Mouse (Mus musculus) stomach, postnatal 0 days (tissue): ENCODE data around the gene Mrpl52. TPM values are rescaled to one million over a fixed set of nuclear protein-coding genes. Genes with fewer than 3 reads are reported as not detected.

Source experiments
- ATAC-seq: fragments of 200-750 bp; cut with Nextera tagmentation; 2 replicates; pipeline ENCODE4 v1.8.0; 2017; ENCODE audit not compliant: low FRiP score, low TSS enrichment
- DNase-seq: peaks from one replicate; pipeline ENCODE4 v3.0.0-alpha.2; 2016; ENCODE audit warnings: low spot score
- H3K27ac ChIP-seq: fragments of 300-500 bp; sonication (generic); replicated peaks from 2 replicates; pipeline ENCODE4 v1.5.1; 2014; ENCODE audit warnings: mild to moderate bottlenecking, control low read depth
- H3K27me3 ChIP-seq: fragments of 300-500 bp; sonication (generic); 2 replicates; pipeline ENCODE4 v1.6.1; 2014; ENCODE audit warnings: low read length; ENCODE audit not compliant: control insufficient read depth, insufficient read depth
- H3K36me3 ChIP-seq: fragments of 300-500 bp; sonication (generic); 2 replicates; pipeline ENCODE4 v1.6.1; 2014; ENCODE audit warnings: low read length, mixed read lengths; ENCODE audit not compliant: control insufficient read depth, insufficient read depth
- H3K4me1 ChIP-seq: fragments of 300-500 bp; sonication (generic); replicated peaks from 2 replicates; pipeline ENCODE4 v1.6.1; 2014; ENCODE audit warnings: antibody characterized with exemption; ENCODE audit not compliant: control insufficient read depth, insufficient read depth
- H3K4me2 ChIP-seq: fragments of 300-500 bp; sonication (generic); replicated peaks from 2 replicates; pipeline ENCODE4 v1.6.1; 2014; ENCODE audit warnings: low read depth, mild to moderate bottlenecking, control low read depth, moderate library complexity
- H3K4me3 ChIP-seq: fragments of 300-500 bp; sonication (generic); 2 replicates; pipeline ENCODE4 v1.5.1; 2014; ENCODE audit warnings: low read depth, low read length, control low read depth
- H3K9ac ChIP-seq: fragments of 300-500 bp; sonication (generic); 2 replicates; pipeline ENCODE4 v1.6.1; 2014; ENCODE audit warnings: mild to moderate bottlenecking, low read length, control low read depth, mixed read lengths
- H3K9me3 ChIP-seq: fragments of 300-500 bp; sonication (generic); 2 replicates; pipeline ENCODE4 v1.6.1; 2016; ENCODE audit warnings: low read length; ENCODE audit not compliant: control insufficient read depth
- CTCF ChIP-seq: IDR thresholded peaks from 2 replicates; pipeline ENCODE4 v1.5.1; 2016; ENCODE audit warnings: antibody characterized with exemption, low read depth, mild to moderate bottlenecking, moderate library complexity
- EP300 ChIP-seq: optimal IDR thresholded peaks from 2 replicates; pipeline ENCODE3; 2016; ENCODE audit warnings: antibody characterized with exemption
- WGBS: fragments of 180-500 bp; shearing (Covaris S2); extraction: QIAGEN DNeasy Blood & Tissue Kit; methylation state at CpG from one replicate; pipeline ENCODE4 v1.1.7; 2014; 5-methylcytosine and 5-hydroxymethylcytosine counted together
- polyA plus RNA-seq: library from polyadenylated mRNA; unstranded; fragments of >200 nt; fragmentation: Nextera tagmentation; extraction: Ambion mirVana; gene quantifications from 2 replicates; pipeline ENCODE4 v1.2.1, GENCODE M21; 2015

The Mrpl52 gene
- polyA plus RNA-seq, 1 experiment from 2014 or later: 339 TPM

- no peak overlapping the region for H3K4me3 ChIP-seq
- no peaks in the 10 kb centered on the region for H3K27me3 ChIP-seq
- H3K27ac ChIP-seq: no peak overlapping the region
- H3K4me1 ChIP-seq: no peaks in the 10 kb centered on the region
- H3K36me3 ChIP-seq: no peaks in the 10 kb centered on the region
- no peak overlapping the region for H3K4me2 ChIP-seq
- ATAC-seq (no peak), DNase-seq (no peak)
- no peak overlapping the region for H3K9ac ChIP-seq
- H3K9me3 ChIP-seq: no peaks in the 10 kb centered on the region
- TF ChIP-seq CTCF (no peak), EP300 (no peak)
These were observed 32.4 kb upstream of the Mrpl52 start for GRCm38 (mm10) chr14:54394309-54394708.

DNA sequence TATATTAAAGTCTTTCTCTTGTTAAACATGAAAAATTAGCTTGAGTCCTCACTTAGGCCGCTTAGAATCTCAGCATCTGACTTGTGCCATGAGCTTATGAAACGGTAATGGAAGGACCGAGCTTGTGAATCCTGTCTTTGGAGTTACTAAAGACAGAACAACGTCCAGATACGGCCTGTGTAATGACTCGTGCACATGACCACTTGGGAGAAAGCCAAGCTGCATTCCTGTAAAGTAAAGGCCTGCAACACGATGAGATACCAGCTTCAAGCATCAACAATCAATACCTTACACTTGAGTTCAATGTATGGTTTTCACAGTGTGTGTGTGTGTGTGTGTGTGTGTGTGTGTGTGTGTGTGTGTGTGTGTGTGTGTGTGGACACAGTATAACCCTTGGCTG, 30.0 kb upstream of the Mrpl52 start:
- no peak for DNase-seq
- Histone ChIP-seq H3K36me3 (no peaks in the 10 kb centered on the region), H3K27me3 (no peaks in the 10 kb centered on the region), H3K4me1 (no peaks in the 10 kb centered on the region), H3K4me2 (no peak overlapping the region), H3K9me3 (no peaks in the 10 kb centered on the region), H3K9ac (no peak overlapping the region), H3K27ac (no peak overlapping the region), H3K4me3 (no peak overlapping the region)
- WGBS: 49% methylated on average over 7 of the region's 7 CpGs
- TF ChIP-seq EP300 (no peak), CTCF (no peak)
- ATAC-seq: no peak

DNA sequence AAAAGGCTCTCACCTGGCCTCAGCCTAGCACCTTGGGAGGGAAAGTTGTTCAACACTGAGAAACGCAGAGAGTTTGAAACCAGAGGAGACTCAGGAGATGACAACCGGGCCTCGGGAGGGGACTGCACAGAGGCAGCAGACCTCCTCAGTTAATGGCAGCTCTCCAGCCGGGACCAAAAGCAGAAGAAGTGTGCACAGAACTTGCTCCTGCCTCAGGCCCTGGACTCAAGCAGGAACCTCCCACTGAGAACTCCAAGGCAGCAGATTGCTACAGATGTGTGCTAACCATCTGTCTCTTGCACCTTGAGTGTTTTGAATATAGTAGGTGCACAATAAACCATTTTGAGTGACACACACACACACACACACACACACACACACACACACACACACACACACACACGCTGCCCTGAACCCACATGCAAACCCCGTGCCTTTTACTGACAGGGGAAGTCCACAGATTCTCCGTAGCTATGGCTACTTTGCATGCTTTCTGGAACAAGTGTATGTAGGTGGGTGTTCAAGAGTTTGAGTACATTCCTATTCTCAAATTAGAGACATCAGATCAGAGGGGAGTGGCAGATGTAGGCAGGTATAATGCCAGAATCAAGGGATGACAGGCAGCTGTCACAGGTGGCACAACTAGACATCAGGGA, 28.7 kb upstream of the Mrpl52 start:
- 81% methylated on average over 7 of the region's 7 CpGs for whole genome bisulfite sequencing
- Histone ChIP-seq H3K9me3 (no peaks in the 10 kb centered on the region), H3K27ac (no peak overlapping the region), H3K4me2 (no peak overlapping the region), H3K36me3 (no peaks in the 10 kb centered on the region), H3K27me3 (no peaks in the 10 kb centered on the region), H3K4me3 (no peak overlapping the region), H3K9ac (no peak overlapping the region), H3K4me1 (no peaks in the 10 kb centered on the region)
- no peak for ATAC-seq
- TF ChIP-seq EP300: no peak
- TF ChIP-seq CTCF: no peak
- DNase-seq: no peak

DNA sequence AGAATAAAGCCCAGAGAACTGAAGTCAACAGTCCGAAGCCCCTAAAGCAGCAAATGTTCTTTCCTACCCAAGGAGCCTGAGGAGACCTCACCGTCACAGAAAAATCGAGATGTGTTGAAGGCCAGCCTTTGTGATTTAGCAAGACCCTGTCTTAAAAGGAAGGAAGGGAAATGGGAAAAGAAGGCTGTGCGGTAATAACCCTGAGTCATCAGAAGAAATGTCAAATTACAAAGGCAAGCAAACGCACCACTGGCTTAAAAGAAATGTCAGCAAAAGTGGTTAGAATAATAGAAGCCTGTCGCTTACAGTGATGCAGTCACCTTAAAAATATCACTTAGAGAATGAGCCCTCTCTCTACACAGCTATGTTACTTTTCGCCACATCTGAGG, 28.2 kb upstream of the Mrpl52 start:
- TF ChIP-seq EP300: no peak
- no peak for TF ChIP-seq CTCF
- 65% methylated on average over 7 of the region's 7 CpGs for WGBS
- Histone ChIP-seq H3K27ac (no peak overlapping the region), H3K4me3 (no peak overlapping the region), H3K4me2 (no peak overlapping the region), H3K9me3 (no peaks in the 10 kb centered on the region), H3K9ac (no peak overlapping the region), H3K27me3 (no peaks in the 10 kb centered on the region), H3K4me1 (no peaks in the 10 kb centered on the region), H3K36me3 (no peaks in the 10 kb centered on the region)
- no peak for DNase-seq
- ATAC-seq: no peak

DNA sequence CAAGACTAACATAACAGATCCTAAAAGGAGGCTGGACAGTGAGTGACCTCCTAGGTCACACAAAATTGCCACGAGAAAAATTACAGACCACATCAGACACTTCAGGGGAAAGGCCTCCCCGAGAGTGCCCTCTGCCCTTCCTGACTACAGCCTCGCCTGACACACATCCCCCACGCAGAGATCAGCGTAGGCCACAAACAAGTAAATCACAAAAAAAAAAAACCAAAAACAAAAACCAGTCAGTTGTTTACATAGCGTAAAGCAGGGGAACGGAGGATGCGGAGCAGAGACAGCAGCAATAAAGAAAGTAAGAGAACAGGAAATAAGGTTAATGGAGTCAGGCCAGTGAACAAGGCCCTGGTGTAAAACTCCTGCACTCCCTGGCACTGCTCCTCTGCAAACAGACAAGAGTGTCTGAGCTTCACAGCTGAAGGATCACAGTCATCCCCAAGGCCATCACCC, 27.8 kb upstream of the Mrpl52 start:
- no peak overlapping the region for H3K9ac ChIP-seq
- no peak overlapping the region for H3K27ac ChIP-seq
- H3K4me1 ChIP-seq: no peaks in the 10 kb centered on the region
- H3K27me3 ChIP-seq: no peaks in the 10 kb centered on the region
- no peaks in the 10 kb centered on the region for H3K9me3 ChIP-seq
- no peak overlapping the region for H3K4me3 ChIP-seq
- TF ChIP-seq EP300 (no peak), CTCF (no peak)
- DNase-seq (no peak), ATAC-seq (no peak)
- WGBS: 45% methylated on average over 8 of the region's 8 CpGs
- no peak overlapping the region for H3K4me2 ChIP-seq
- H3K36me3 ChIP-seq: no peaks in the 10 kb centered on the region

DNA sequence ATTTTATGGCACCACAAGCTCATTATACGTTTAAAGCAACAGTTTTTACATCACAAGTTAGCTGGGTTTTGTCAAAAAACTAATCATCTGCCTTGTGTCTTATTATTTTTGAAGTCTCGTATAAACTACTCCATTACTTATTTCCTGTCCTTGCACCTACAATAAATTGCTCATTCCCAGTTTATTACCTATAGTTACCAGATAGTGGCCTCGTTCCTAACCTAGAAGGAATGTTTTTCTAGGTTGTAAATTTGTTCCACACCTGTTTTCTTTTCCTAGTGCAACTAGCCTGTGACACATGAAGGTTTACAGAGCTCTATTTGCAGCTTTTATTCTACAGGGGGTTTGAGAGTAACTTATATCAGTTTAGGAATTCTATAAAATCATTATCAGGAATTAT, 25.0 kb upstream of the Mrpl52 start:
- WGBS: 28% methylated on average over 3 of the region's 3 CpGs
- TF ChIP-seq CTCF (no peak), EP300 (no peak)
- H3K27ac ChIP-seq: no peak overlapping the region
- no peaks in the 10 kb centered on the region for H3K9me3 ChIP-seq
- H3K4me2 ChIP-seq: no peak overlapping the region
- no peak overlapping the region for H3K4me3 ChIP-seq
- H3K27me3 ChIP-seq: no peaks in the 10 kb centered on the region
- H3K4me1 ChIP-seq: no peaks in the 10 kb centered on the region
- ATAC-seq: no peak
- H3K9ac ChIP-seq: no peak overlapping the region
- DNase-seq: no peak
- H3K36me3 ChIP-seq: no peaks in the 10 kb centered on the region
